Mouse (Mus musculus) small intestine, adult 2 months (tissue): ENCODE measurements around the gene Lhx6.

Experiments
- CTCF ChIP-seq: fragments of 200-500 bp; IDR thresholded peaks from 2 replicates; pipeline ENCODE4 v1.5.1; 2012; ENCODE audit warnings: low read depth, mild to moderate bottlenecking, control low read depth, inconsistent platforms, low read length, moderate library complexity, mixed read lengths; ENCODE audit not compliant: insufficient replicate concordance, insufficient read length; ENCODE audit errors: extremely low read depth
- POLR2A ChIP-seq: fragments of 200-500 bp; IDR thresholded peaks from 2 replicates; pipeline ENCODE4 v1.6.1; 2012; ENCODE audit warnings: low read depth, mild to moderate bottlenecking, control low read depth, inconsistent platforms, low read length, moderate library complexity

DNA sequence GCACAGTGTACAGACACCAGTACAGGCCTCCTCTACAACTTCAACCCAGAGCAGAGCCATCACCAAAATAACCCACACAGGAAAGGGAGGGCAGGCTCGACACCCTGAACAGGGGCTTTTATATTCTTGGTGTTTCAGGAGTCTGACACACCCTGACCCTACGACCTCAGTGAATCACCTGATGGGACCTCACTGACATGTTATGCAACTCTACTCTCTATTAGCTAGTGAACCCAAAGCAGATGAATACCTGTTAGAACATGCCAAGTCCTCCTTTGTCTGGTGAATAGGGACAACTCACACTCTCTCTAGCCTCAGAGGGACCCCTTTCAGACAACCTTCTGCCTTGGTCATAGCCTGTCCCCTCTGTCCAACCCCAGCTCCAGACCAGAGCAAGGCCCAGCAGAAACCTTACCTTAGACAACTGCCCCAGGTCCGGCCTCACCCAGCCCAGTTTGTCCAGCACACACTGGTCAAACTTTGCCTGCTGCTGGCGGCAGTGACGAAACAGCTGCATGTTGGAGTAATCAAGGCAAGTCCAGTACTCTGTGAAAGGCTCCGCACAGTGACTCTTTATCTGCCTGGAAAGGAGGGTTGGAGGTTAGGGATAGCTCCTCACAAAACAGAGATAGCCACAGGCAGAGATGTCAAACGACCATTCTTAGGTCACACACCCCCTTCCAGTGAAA, 65.8 kb downstream of the Lhx6 start:
- no peak for TF ChIP-seq CTCF
- TF ChIP-seq POLR2A, result no peak
